Mouse (Mus musculus): ENCODE measurements around the gene Yeats2.

Yeats2 gene

GRCm38 (mm10) chr16:20280238-20280637, 139.4 kb downstream of the Yeats2 start:
- no peak for DNase-seq (ENCODE audit: low read depth, low spot score)
